Mouse (Mus musculus): ENCODE measurements around the gene Obscn.

The Obscn gene

GRCm38 (mm10) chr11:59135904-59136452 lies at the start of gene Obscn:
Obscn (minus strand) TSS chr11:59136402.
- in situ Hi-C loops (cut with MboI; ENCODE audit: low pct_unique_long_range_greater_than_20kb in 1 of 2, low sequenced_read_pairs in 2 of 2, unreplicated experiment in 1 of 2): no loop called here

GRCm38 (mm10) chr11:59185490-59185889 lies 49.3 kb upstream of the Obscn start:
- in situ Hi-C loops (cut with MboI; ENCODE audit: low pct_unique_long_range_greater_than_20kb in 1 of 2, low sequenced_read_pairs in 2 of 2, unreplicated experiment in 1 of 2): loop anchor here in 1 of 2 experiments (5.0 kb wide), 1 partner anchor 83 kb away; no protein-coding TSS in a partner anchor

- in situ Hi-C loops (cut with MboI; ENCODE audit: low pct_unique_long_range_greater_than_20kb in 1 of 2, low sequenced_read_pairs in 2 of 2, unreplicated experiment in 1 of 2): no loop called here
These were observed 47.6 kb upstream of the Obscn start for GRCm38 (mm10) chr11:59183821-59184220.

GRCm38 (mm10) chr11:59182864-59183331 lies 46.7 kb upstream of the Obscn start, which contains the start of gene Gjc2:
Gjc2 (minus strand) TSS chr11:59183213.
- in situ Hi-C loops (cut with MboI; ENCODE audit: low pct_unique_long_range_greater_than_20kb in 1 of 2, low sequenced_read_pairs in 2 of 2, unreplicated experiment in 1 of 2): no loop called here

- in situ Hi-C loops (cut with MboI; ENCODE audit: low pct_unique_long_range_greater_than_20kb in 1 of 2, low sequenced_read_pairs in 2 of 2, unreplicated experiment in 1 of 2): no loop called here
These were observed 40.7 kb upstream of the Obscn start for GRCm38 (mm10) chr11:59176921-59177320.

- in situ Hi-C loops (cut with MboI; ENCODE audit: low pct_unique_long_range_greater_than_20kb in 1 of 2, low sequenced_read_pairs in 2 of 2, unreplicated experiment in 1 of 2): no loop called here
These were observed 40.3 kb upstream of the Obscn start for GRCm38 (mm10) chr11:59176475-59176874.

GRCm38 (mm10) chr11:59174189-59174838 lies 38.1 kb upstream of the Obscn start:
- in situ Hi-C loops (cut with MboI; ENCODE audit: low pct_unique_long_range_greater_than_20kb in 1 of 2, low sequenced_read_pairs in 2 of 2, unreplicated experiment in 1 of 2): no loop called here

- in situ Hi-C loops (cut with MboI; ENCODE audit: low pct_unique_long_range_greater_than_20kb in 1 of 2, low sequenced_read_pairs in 2 of 2, unreplicated experiment in 1 of 2): no loop called here
These were observed 34.3 kb upstream of the Obscn start for GRCm38 (mm10) chr11:59170549-59170948.

- in situ Hi-C loops (cut with MboI; ENCODE audit: low pct_unique_long_range_greater_than_20kb in 1 of 2, low sequenced_read_pairs in 2 of 2, unreplicated experiment in 1 of 2): no loop called here
These were observed 33.6 kb upstream of the Obscn start for GRCm38 (mm10) chr11:59169807-59170206.

GRCm38 (mm10) chr11:59165616-59166241 lies 29.5 kb upstream of the Obscn start:
- in situ Hi-C loops (cut with MboI; ENCODE audit: low pct_unique_long_range_greater_than_20kb in 1 of 2, low sequenced_read_pairs in 2 of 2, unreplicated experiment in 1 of 2): no loop called here

GRCm38 (mm10) chr11:59164384-59164783 lies 28.2 kb upstream of the Obscn start:
- in situ Hi-C loops (cut with MboI; ENCODE audit: low pct_unique_long_range_greater_than_20kb in 1 of 2, low sequenced_read_pairs in 2 of 2, unreplicated experiment in 1 of 2): no loop called here

GRCm38 (mm10) chr11:59163255-59164236 lies 27.3 kb upstream of the Obscn start, which contains the start of gene Iba57:
Iba57 (minus strand) TSS chr11:59163739.
- in situ Hi-C loops (cut with MboI; ENCODE audit: low pct_unique_long_range_greater_than_20kb in 1 of 2, low sequenced_read_pairs in 2 of 2, unreplicated experiment in 1 of 2): no loop called here

GRCm38 (mm10) chr11:59162443-59163254 lies 26.4 kb upstream of the Obscn start:
- in situ Hi-C loops (cut with MboI; ENCODE audit: low pct_unique_long_range_greater_than_20kb in 1 of 2, low sequenced_read_pairs in 2 of 2, unreplicated experiment in 1 of 2): no loop called here

GRCm38 (mm10) chr11:59161398-59161797 lies 25.2 kb upstream of the Obscn start:
- in situ Hi-C loops (cut with MboI; ENCODE audit: low pct_unique_long_range_greater_than_20kb in 1 of 2, low sequenced_read_pairs in 2 of 2, unreplicated experiment in 1 of 2): no loop called here

- in situ Hi-C loops (cut with MboI; ENCODE audit: low pct_unique_long_range_greater_than_20kb in 1 of 2, low sequenced_read_pairs in 2 of 2, unreplicated experiment in 1 of 2): no loop called here
These were observed 23.4 kb upstream of the Obscn start for GRCm38 (mm10) chr11:59159558-59159957.

- in situ Hi-C loops (cut with MboI; ENCODE audit: low pct_unique_long_range_greater_than_20kb in 1 of 2, low sequenced_read_pairs in 2 of 2, unreplicated experiment in 1 of 2): no loop called here
These were observed 22.9 kb upstream of the Obscn start for GRCm38 (mm10) chr11:59159099-59159498.

GRCm38 (mm10) chr11:59155900-59156299 lies 19.7 kb upstream of the Obscn start:
- in situ Hi-C loops (cut with MboI; ENCODE audit: low pct_unique_long_range_greater_than_20kb in 1 of 2, low sequenced_read_pairs in 2 of 2, unreplicated experiment in 1 of 2): no loop called here

GRCm38 (mm10) chr11:59154220-59154619 lies 18.0 kb upstream of the Obscn start:
- in situ Hi-C loops (cut with MboI; ENCODE audit: low pct_unique_long_range_greater_than_20kb in 1 of 2, low sequenced_read_pairs in 2 of 2, unreplicated experiment in 1 of 2): no loop called here

Data from mouse embryonic stem cell (cell line).